Mouse (Mus musculus) embryo, embryonic 9.5 days (tissue): ENCODE results near the gene Asf1b.

ENCODE experiments used
- DNase-seq: peaks from one replicate; pipeline ENCODE4 v3.0.0-alpha.2; 2017; ENCODE audit errors: extremely low spot score

Asf1b gene

DNA sequence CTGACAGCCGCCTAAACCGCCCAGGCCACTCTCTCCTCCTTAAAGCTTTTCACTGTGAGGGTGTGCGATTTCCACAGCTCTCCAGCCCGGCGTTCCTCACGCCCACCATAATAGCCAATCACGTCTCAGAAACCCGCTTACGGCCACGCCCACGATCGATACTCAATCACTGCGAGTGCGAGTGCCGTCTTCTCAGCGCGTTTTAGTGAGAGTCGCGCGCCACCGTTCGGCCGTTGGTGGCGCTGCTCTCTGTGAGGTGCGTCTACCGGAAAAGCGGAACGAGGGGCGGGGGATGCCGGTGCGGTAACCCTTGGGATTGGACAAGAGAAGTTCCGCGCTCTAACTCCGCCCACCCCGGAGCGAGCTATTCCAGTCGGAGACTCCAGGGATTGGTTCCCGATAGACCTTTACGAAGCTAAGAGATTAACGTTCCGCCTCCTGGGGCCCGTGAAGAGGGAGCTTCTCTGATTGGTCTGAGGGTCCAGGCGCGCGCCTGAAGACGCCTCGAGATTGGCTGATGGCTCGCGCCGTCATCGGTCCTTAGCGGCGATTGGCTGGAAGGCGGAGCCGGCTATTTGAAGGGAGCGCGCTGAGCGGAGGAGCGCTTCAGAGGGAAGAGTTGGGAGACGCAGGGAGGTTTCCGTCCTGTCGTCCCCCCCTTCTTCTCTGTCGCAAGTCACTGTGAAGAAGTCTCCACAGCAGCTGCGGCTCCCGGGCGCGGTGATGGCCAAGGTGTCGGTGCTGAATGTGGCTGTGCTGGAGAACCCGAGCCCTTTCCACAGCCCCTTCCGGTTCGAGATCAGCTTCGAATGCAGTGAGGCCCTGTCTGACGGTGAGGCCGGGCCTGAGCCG, at the start of gene Asf1b, which contains the start of gene Gm10644:
Gene Asf1b, plus strand, starts transcription at position 402 of the 852 bp plus-strand sequence.
Gene Gm10644, minus strand, starts transcription at position 100 of the 852 bp plus-strand sequence.
- peak; percentile 99 for DNase-seq

DNA sequence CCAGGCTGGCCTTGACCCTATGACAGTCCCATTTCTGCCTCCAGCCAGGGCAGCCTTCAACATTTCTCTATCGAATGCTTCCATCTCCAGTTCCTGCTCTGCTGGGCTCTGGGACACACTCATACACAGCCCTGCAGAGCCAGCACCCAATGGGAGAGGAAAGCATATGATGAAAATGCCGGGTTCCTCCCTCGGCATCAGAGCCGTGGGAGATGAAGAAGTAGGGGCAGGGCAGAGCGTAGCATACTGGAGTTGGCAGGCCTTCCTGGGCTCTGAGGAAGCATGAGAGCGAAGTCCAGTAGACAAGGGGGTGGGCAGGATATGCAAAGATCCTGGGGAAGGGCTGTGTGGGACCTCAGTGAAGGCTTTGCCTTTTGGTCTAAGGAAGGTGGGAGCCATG, 46.7 kb upstream of the Asf1b start:
- no peak for DNase-seq

DNA sequence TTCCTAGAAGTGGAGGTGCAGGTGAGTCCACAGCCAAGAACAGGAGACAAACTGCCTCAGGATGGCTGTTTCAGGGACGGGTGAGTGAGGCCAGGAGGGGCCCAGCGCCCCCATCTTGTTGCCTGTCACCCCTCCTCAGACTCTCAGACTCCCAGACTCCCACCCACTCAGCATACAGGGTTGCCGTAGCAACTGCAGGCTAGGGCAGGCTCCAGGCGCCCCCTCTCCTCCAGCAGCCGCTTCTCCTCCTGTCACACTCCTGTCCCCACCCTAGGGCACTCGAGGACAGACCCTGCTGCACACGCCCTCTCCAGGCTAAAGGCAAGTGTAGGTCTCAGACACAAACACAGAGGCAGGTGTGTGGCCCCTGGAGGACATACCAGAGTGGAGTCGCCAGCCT, 46.0 kb upstream of the Asf1b start:
- no peak for DNase-seq

DNA sequence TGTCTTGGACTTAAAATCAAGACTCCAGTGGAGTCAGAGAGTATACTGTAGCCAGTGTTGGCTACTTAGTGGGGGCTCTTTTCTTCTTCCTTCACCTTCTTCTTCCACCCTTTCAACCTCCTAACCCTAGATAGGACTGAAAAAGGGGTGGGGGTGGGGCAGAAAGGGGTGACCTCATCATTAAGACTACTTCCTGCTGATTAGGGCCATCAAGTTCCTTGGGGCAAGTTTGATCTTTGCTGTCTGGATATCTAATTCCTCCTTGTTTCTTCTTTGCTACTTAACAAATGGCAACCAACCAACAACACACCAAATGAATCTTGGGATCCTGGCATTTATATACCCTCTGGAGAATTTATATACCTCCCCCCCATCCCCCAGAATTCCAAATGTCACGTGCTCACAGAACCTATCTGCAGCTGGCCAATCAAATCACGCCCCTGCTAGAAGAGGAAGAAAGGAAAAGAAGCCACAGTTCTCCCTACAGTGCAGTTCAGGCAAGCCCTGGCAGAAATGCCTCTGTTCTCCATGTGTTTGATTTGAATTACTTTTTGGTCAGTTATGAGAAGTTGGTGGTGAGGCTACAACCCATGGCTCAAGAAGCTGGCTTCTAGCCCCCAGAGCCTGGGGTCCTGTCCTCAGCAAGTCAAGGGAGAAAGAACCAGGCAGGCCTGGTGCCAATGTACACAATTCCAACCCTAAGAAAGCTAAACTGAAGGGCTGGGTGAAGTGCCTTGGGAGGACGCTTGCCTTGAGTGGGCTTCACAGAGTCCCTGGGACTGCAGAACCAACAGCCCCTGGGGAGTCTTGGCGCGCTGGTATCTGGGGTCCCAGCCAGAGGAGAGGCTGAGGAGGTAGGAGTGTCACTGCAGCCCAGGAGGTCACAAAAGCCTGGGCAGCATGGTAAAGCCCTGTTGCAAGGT, 43.2 kb upstream of the Asf1b start:
- no peak for DNase-seq

DNA sequence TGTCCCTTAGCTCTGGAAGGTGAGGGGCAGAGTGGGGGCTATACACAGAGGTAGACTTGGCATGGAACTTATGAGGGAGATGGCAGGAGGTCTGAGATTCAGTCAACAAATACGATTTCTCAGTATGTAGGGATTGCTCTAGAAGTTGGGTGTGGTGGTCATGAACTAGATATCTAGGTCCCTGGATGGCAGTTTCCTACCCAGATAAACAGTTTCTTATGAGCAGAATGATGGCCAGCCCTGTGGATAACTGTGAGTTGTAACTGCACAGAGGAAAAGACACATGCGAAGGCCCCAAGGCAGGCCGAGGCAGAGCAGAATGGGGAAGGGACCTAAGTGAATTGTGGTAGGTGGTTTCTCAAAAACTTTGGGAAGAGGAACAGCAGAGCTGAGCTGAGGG, 41.1 kb upstream of the Asf1b start:
- DNase-seq, result no peak

DNA sequence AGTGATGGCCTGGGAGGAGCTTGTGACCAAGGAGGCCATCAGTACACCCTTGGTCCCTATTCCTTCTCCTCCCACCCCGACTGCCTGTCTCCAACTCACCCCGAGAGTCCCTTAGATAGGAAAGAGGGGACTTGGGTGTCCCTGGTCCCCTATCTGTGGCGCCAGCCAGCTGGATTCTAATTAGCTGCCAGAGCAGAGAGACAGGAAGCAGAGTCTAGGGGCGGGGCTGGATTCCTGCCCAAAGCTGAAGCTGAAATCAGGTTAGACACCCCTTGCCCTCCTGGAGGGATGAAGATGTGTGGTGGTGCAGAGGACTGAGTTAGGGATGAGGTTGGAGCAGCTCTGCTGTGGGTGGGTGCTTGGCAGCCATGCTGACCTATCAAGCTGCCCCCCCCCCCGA, 40.4 kb upstream of the Asf1b start:
- no peak for DNase-seq

DNA sequence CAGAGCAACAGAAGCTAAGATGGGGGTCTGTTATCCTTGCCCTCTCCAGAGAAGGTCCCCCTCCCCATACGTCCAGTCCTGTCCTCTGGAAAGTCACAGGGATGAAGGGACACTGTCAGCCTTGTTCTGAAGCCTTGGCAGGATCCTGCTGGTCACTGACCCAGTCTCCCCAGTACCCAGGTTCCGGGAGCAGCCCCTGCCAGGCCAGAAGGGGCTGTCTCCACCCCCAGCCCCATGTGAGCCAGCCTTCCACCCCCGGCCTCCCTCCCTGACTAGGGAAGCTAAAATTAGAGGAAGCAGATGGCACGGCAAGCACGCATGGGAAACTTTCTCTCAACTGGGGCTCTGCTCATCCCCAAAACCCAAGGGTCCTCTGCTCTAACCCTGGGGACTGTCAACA, 39.3 kb upstream of the Asf1b start:
- DNase-seq, result no peak

DNA sequence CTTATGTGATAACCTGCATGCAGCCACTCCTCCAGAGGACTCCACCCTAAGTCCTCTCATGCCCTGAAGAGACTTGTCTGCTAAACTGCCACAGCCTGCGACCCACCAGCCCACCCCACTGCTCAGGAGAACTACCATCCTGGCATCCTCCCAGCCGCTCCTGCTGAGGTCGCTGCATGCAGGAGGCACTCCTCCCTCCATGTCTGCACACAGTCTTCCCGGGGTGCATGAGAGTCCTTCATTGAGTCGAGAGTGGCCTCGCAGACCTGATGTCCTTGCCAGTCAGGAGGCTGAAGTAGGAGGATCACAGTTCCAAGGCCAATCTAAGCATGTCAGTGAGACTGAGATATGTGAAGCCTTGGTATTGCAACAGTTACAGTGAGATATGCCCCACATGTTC, 37.7 kb upstream of the Asf1b start:
- no peak for DNase-seq

DNA sequence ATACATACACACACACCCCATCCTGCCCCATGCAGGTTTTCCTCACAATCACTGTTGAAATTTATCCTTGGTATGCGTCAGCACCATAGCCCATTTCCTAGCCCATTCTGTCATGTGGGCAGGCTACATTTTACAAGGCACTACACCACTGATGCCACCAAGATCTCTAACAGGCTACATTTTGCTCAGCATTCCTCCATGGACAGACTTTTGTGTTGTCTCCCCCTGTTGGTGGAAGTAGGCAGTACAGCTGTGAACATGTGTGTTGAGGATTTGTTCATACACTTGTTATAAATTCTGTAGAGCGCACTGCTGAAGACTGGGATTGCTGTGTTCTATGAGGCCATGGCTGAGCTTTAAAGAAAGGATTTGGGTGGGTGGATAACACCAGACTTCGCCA, 33.7 kb upstream of the Asf1b start:
- DNase-seq, result peak; percentile 74

DNA sequence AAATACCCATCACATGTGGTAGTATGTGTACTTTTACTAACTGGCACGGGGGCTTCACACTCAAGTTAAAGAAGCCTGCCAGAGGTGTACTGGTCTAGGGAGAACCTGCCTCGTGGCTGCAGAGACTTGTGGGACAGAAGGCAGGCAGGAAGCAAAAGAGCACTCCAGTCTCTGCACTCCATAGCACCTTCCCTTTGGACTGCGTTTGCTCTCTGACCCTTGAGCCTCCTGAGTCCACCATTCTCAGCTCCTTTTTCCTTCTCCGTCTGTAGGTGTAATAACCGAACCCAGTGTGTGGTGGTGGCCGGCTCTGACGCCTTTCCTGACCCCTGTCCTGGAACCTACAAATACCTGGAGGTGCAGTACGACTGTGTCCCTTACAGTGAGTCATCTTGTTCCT, 32.6 kb upstream of the Asf1b start:
- DNase-seq, result no peak

DNA sequence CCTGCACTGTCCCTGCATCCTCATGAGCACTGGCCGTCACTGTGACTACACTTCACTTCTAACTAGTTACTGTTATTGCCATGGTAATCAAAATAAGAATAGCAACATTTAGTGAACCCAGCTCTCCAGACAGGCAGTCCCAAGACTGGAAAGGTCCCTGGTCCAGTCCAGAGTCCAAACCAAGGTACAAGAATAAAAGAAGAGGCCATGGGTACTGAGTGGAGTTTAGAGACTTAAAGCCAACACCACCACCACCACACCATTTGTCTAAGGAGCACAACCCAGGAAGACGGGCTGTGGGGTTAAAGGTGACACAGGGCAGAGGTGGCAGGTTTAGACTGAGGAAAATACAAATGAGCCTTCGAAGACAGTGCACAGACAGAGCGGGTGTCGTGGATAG, 30.7 kb upstream of the Asf1b start:
- no peak for DNase-seq

DNA sequence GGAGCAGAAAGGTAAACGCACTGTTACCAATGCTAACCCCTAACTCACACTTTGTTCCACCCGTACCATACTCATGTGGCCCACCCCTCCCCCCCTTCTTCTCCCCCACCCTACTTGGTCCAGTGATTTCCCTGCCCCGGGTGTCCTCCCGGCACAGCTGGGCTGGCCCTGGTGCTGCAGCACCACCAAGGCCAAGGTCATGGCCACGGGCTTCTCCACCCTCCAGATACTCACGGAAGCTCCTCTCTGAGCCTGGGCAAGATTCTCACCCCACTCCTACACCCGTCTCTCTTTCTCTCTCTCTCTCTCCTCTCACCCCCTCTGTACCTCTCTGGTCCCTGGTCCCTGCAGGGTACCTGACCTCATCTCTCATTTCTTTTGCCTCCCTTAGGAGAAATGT, 29.0 kb upstream of the Asf1b start:
- DNase-seq, result no peak

DNA sequence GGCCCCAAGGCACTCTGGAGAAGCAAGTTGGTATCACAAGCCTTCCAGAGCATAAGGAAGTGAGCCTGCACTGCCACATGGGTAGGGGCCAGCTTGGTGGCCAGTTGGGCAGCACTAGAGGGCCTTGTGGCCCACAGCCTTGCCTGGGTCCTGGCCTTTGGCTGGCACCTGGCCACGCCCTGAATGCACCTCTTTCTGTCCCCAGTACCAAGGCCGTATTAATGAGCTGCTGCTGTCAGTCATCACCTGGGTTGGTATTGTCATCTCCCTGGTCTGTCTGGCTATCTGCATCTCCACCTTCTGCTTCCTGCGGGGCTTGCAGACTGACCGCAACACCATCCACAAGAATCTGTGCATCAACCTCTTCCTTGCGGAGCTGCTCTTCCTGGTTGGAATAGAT, 21.1 kb upstream of the Asf1b start:
- DNase-seq, result no peak

DNA sequence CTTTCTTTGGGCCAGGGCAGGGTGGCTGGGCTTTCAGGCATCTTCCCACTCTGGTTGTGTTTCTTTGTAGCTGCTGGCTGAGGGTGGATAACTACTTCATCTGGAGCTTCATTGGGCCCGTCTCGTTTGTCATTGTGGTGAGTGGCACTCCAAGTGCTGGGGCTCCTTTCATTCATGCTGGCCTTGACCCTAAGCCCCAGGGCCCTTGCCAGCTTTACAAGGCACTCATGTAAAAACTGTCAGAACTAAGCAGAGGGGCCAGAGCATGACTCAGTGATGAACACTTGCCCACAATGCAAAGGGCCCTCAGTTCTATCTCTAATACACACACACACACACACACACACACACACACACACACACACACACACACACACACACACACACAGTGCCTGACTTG, 20.3 kb upstream of the Asf1b start:
- no peak for DNase-seq

DNA sequence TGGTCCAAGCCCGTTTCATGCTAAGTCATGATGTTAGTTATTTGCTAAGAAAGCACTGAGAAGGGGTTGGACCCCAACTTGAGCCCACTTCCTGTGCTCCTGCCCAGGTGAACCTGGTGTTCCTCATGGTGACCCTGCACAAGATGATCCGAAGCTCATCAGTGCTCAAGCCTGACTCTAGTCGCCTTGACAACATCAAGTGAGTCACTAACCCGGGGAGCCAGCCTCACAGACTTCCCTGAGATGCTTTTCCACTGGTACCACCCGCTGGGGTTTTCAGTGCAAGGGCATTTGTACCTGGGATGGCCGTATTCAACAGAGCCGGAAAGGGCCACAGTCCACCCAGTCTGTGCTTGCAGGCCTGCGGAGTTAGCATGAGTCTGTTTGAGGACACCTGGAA, 19.9 kb upstream of the Asf1b start:
- DNase-seq, result no peak

DNA sequence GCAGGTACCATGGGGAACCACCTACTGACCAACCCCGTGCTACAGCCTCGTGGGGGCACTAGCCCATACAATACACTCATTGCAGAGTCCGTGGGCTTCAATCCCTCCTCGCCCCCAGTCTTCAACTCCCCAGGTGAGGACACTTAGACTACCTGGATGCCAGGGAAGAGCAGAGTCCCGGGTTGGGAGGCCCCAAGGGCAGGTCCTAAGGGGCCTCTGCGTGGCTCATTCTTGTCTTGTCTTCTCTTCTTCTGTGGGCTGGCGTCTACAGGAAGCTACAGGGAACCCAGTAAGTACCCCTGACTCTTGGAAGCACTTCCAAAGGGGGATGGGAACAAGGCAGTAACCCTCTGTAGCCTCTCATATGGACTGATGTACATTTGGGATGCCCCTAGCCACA, 17.7 kb upstream of the Asf1b start:
- no peak for DNase-seq

DNA sequence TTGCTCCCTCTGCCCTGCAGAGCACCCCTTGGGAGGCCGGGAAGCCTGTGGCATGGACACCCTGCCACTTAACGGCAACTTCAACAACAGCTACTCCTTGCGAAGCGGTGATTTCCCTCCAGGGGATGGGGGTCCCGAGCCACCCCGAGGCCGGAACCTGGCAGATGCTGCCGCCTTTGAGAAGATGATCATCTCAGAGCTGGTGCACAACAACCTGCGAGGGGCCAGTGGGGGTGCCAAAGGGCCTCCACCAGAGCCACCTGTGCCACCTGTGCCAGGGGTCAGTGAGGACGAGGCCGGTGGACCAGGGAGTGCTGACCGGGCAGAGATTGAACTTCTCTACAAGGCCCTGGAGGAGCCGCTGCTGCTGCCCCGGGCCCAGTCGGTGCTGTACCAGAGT, 17.0 kb upstream of the Asf1b start:
- DNase-seq, result no peak

DNA sequence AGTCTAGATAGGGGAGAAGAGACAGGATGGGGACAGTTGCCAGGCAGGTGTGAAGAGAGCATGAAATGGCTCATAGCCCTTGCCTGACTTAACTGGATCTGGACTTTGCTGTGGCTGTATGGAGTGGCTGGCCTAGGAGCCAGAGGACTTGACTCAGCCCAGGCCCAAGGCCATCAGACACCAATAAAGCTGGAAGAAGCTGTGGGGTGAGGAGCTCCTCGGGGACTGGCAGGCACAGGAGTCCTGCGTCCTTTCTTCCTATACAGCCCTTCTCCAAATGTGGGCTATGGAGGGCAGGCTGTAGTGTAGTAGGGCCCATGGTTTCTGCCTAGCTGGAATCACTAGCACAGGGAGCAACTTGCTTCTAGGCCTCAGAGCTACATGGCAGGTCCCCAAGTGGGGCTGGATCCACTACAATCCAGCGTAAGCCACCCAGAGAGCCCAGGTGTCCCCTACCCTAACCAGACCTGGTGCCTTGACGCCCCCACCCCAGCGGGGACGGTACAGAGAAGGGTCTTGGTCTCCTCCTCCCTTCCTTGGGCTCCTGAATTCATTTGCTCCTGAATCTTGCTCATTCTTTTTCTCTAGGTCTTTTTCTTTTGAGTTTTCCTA, 14.1 kb upstream of the Asf1b start:
- no peak for DNase-seq

DNA sequence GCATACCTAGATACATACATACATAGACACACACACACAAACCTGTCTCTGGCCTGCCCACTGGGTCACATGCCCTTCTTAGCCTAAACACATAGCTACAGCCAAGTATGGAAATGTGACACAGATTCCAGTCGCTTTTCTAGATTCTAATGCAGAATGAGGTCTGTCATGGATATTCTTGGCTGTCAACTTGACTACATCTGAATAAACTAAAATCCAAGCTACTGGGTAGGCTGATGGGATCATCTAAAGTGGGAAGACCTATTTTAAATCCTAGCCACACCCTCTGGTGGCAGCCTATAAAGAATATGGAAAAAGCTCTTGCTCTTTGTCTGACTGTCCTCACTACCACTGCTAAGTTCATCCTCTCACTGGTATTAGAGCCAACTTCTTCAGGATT, 12.9 kb upstream of the Asf1b start:
- DNase-seq, result no peak

DNA sequence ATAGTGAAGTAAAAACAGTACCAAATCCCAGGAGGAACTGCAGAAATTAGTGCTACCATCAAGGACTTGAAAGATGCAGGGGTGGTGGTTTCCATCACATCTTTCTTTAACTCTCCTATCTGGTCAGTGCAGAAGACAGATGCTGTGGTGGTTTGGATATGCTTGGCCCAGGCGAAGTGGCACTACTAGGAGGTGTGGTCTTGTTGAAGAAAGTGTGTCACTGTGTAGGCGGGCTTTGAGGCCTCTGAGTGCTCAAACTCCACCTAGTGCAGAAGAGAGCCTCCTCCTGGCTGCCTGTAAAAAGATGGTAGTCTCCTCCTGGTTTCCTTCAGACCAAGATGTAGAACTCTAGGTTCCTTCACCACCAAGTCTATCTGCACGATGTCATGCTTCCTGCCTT, 9.8 kb upstream of the Asf1b start:
- no peak for DNase-seq

DNA sequence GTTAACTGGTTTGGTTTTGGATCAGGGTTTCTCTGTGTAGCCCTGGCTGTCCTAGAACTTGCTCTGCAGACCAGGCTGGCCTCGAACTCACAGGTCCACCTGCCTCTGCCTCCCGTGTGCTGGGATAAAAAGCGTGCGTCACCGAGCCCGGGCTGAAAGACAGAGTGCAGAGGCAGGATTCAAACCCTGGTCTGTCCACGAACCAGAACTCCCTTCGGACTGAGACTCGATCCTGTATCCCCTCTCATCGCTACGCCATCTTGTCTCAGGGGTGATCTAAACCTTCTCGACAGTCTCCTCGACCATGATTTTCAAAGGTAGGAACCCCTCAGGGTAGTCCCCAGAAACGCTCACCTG, 580 bp upstream of the Asf1b start:
- no peak for DNase-seq

DNA sequence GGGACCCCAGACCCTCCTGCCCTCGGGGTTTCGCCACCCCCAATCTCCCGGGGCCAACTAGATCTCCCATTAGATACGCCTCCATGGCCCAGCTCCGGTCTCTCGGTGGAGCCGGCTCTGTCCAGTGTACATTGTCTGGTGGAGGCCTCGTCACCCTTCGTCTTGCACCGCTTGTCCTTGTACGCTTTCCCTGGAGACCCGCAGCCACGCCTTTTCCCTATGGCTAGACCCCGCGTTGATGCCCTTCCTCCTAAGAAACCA, 581 bp downstream of the Asf1b start:
- DNase-seq, result no peak

DNA sequence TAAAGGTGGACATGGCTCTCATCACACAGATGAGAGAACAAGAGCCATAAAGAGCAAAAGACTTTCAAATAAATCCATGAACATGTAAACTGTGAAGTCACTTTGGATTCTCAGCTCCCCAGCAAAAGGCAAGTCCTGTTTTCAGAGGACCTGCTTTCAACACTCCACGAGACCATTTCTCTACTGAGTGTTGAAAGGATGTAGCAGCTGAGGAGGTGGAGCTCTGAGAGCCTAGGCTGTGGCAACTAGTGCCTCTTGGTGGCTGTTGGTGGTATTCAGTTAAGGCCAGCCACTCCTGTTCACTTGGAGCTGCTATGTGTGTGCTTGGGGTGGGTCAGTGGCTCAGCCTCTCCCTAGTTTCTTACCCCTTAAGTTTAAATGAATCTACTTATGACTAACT, 1.5 kb downstream of the Asf1b start:
- no peak for DNase-seq
